Mouse (Mus musculus): ENCODE results near the gene Tasp1. TPM values are rescaled to one million over a fixed set of nuclear protein-coding genes. Genes with fewer than 3 reads are reported as not detected.
A peak's percentile ranks its signal among the peaks of the same experiment; 100 is the strongest.
"Not testable (repeated sequence)": the region's sequence is repeated elsewhere in the genome, so short reads cannot be mapped to it uniquely, and the experiment has no call there.

The Tasp1 gene
- total RNA-seq, 2 experiments from 2014 or later: 35.8 to 41.4 TPM

GRCm38 (mm10) chr2:140042522-140043131 is 24.0 kb downstream of the Tasp1 start:
- no peak for DNase-seq (ENCODE audit: extremely low spot score in 1 of 2, low spot score in 2 of 2)
- intact Hi-C loops (cut with DNase I): no loop called here
- no peak overlapping the region for H3K27ac ChIP-seq
- TF ChIP-seq CTCF (IDR thresholded peaks at IDR 0.05): no peak
- no peak overlapping the region for H3K4me3 ChIP-seq

- Histone ChIP-seq H3K4me3 (no peak overlapping the region), H3K27ac (no peak overlapping the region)
- no peak for TF ChIP-seq CTCF (IDR thresholded peaks at IDR 0.05)
- intact Hi-C loops (cut with DNase I): no loop called here
- no peak for DNase-seq (ENCODE audit: extremely low spot score in 1 of 2, low spot score in 2 of 2)
Observed at GRCm38 (mm10) chr2:140042081-140042480, 24.5 kb downstream of the Tasp1 start.

- TF ChIP-seq CTCF (IDR thresholded peaks at IDR 0.05): no peak
- intact Hi-C loops (cut with DNase I): no loop called here
- DNase-seq (ENCODE audit: extremely low spot score in 1 of 2, low spot score in 2 of 2): no peak
- H3K4me3 ChIP-seq: no peak overlapping the region
- H3K27ac ChIP-seq: no peak overlapping the region
Observed at GRCm38 (mm10) chr2:140037459-140037858, 29.1 kb downstream of the Tasp1 start.

GRCm38 (mm10) chr2:140036854-140037253 is 29.8 kb downstream of the Tasp1 start:
- intact Hi-C loops (cut with DNase I): no loop called here
- H3K4me3 ChIP-seq: no peak overlapping the region
- no peak for DNase-seq (ENCODE audit: extremely low spot score in 1 of 2, low spot score in 2 of 2)
- no peak overlapping the region for H3K27ac ChIP-seq
- TF ChIP-seq CTCF (IDR thresholded peaks at IDR 0.05): no peak

- no peak for DNase-seq (ENCODE audit: extremely low spot score in 1 of 2, low spot score in 2 of 2)
- intact Hi-C loops (cut with DNase I): no loop called here
- H3K27ac ChIP-seq: no peak overlapping the region
- H3K4me3 ChIP-seq: no peak overlapping the region
- TF ChIP-seq CTCF (IDR thresholded peaks at IDR 0.05): no peak
Observed at GRCm38 (mm10) chr2:140024937-140025336, 41.7 kb downstream of the Tasp1 start.

- TF ChIP-seq CTCF (IDR thresholded peaks at IDR 0.05): no peak
- Histone ChIP-seq H3K27ac (no peak overlapping the region), H3K4me3 (no peak overlapping the region)
- intact Hi-C loops (cut with DNase I): no loop called here
- DNase-seq (ENCODE audit: extremely low spot score in 1 of 2, low spot score in 2 of 2): no peak
Observed at GRCm38 (mm10) chr2:140007406-140007805, 59.2 kb downstream of the Tasp1 start.

- Histone ChIP-seq H3K27ac (no peak overlapping the region), H3K4me3 (no peak overlapping the region)
Observed at GRCm38 (mm10) chr2:139998170-139998569, 68.4 kb downstream of the Tasp1 start.

GRCm38 (mm10) chr2:139989907-139990306 is 76.7 kb downstream of the Tasp1 start:
- intact Hi-C loops (cut with DNase I); DNase-seq (ENCODE audit: extremely low spot score in 1 of 2, low spot score in 2 of 2); H3K4me3 ChIP-seq; H3K27ac ChIP-seq: not testable (repeated sequence)
- peak; percentile 19; the same call in 1 of the 2 replicates for TF ChIP-seq CTCF (IDR thresholded peaks at IDR 0.05)

More at GRCm38 (mm10) chr2:139998170-139998569, 68.4 kb downstream of the Tasp1 start:
- intact Hi-C loops (cut with DNase I): no loop called here
- no peak for DNase-seq (ENCODE audit: extremely low spot score in 1 of 2, low spot score in 2 of 2)
- TF ChIP-seq CTCF (IDR thresholded peaks at IDR 0.05): no peak; the same call in none of the 2 replicates

GRCm38 (mm10) chr2:139967451-139967850 is 99.2 kb downstream of the Tasp1 start:
- Histone ChIP-seq H3K27ac (no peak overlapping the region), H3K4me3 (no peak overlapping the region)
- intact Hi-C loops (cut with DNase I): loop anchor here (2.0 to 5.0 kb wide), 2 partner anchors 190 to 377 kb away; no protein-coding TSS in a partner anchor
- TF ChIP-seq CTCF (IDR thresholded peaks at IDR 0.05): no peak
- DNase-seq (ENCODE audit: extremely low spot score in 1 of 2, low spot score in 2 of 2): no peak

GRCm38 (mm10) chr2:139966288-139966687 is 100.3 kb downstream of the Tasp1 start:
- peak in 1 of 2 experiments; percentile 30 for DNase-seq (ENCODE audit: extremely low spot score in 1 of 2, low spot score in 2 of 2)
- Histone ChIP-seq H3K27ac (no peak overlapping the region), H3K4me3 (no peak overlapping the region)
- intact Hi-C loops (cut with DNase I): loop anchor here (2.0 to 5.0 kb wide), 2 partner anchors 189 to 375 kb away; no protein-coding TSS in a partner anchor
- peak; percentile 69 for TF ChIP-seq CTCF (IDR thresholded peaks at IDR 0.05)

- Histone ChIP-seq H3K27ac (no peak overlapping the region), H3K4me3 (no peak overlapping the region)
- intact Hi-C loops (cut with DNase I): no loop called here
- no peak for DNase-seq (ENCODE audit: extremely low spot score in 1 of 2, low spot score in 2 of 2)
- no peak for TF ChIP-seq CTCF (IDR thresholded peaks at IDR 0.05)
Observed at GRCm38 (mm10) chr2:139948843-139949242, 117.8 kb downstream of the Tasp1 start.

- Histone ChIP-seq H3K27ac (no peak overlapping the region), H3K4me3 (no peak overlapping the region)
- no peak for TF ChIP-seq CTCF (IDR thresholded peaks at IDR 0.05)
- no peak for DNase-seq (ENCODE audit: extremely low spot score in 1 of 2, low spot score in 2 of 2)
- intact Hi-C loops (cut with DNase I): no loop called here
Observed at GRCm38 (mm10) chr2:139937581-139937980, 129.0 kb downstream of the Tasp1 start.

- no peak overlapping the region for H3K27ac ChIP-seq
- no peak overlapping the region for H3K4me3 ChIP-seq
- TF ChIP-seq CTCF (IDR thresholded peaks at IDR 0.05): no peak
- intact Hi-C loops (cut with DNase I): no loop called here
- no peak for DNase-seq (ENCODE audit: extremely low spot score in 1 of 2, low spot score in 2 of 2)
Observed at GRCm38 (mm10) chr2:139934577-139934976, 132.0 kb downstream of the Tasp1 start.
